Mouse (Mus musculus) E14TG2a.4 (cell line): Measurements from ENCODE around the gene Apoc3.
A peak's percentile ranks its signal among the peaks of the same experiment; 100 is the strongest.

ENCODE experiments used
- H3K27me3 ChIP-seq: 2 replicates; pipeline ENCODE4 v1.6.1; 2014; ENCODE audit warnings: low read length, control low read depth; ENCODE audit not compliant: insufficient read depth
- H3K36me3 ChIP-seq: 2 replicates; pipeline ENCODE4 v1.6.1; 2014; ENCODE audit warnings: low read length, control low read depth; ENCODE audit not compliant: insufficient read depth
- H3K4me1 ChIP-seq: replicated peaks from 2 replicates; pipeline ENCODE4 v1.6.1; 2014; ENCODE audit warnings: low read depth, low read length, control low read depth
- H3K4me3 ChIP-seq: replicated peaks from 2 replicates; pipeline ENCODE4 v1.5.1; 2014; ENCODE audit warnings: mild to moderate bottlenecking, low read length
- H3K9me3 ChIP-seq: 2 replicates; pipeline ENCODE4 v1.6.1; 2014; ENCODE audit warnings: low read length, control low read depth
- CTCF ChIP-seq: conservative IDR thresholded peaks from 2 replicates; pipeline ENCODE4 v1.5.1; 2014; ENCODE audit warnings: low read length
- NANOG ChIP-seq: IDR thresholded peaks from 2 replicates; pipeline ENCODE4 v1.6.1; 2014; ENCODE audit warnings: borderline replicate concordance, low read length, mixed read lengths
- POU5F1 ChIP-seq: IDR thresholded peaks from 2 replicates; pipeline ENCODE4 v1.6.1; 2014; ENCODE audit warnings: low read length, borderline replicate concordance

Apoc3 gene

DNA sequence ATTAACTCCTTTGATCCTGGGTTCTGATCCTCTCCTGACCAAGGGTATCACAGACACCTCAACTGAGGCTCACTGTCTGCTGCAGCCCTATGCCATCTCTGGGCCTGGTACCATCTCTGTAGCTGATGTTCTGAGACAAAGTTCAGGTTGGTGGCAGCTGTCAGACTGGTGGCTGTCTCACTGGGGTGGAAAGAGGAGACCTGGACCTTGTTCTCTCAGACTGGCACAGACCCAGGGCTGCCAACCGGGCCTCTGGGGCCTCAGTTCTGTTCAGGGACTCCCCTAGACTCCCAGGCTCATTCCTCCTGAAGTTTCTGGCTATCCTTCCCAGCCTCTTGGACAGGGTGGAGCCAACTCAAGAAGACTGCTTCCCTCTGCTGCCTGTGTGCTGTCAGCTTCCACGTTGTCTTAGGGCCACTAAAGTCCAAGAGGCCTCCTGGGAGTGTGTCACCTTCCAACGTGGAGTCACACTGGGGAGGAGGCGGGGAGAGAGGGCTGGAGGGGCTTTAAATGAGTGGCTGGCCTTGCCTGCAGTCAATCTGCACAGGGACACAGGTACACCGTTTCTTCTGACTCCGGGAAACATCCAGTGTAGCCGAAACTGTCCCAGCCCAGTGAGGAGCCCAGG, 5.2 kb upstream of the Apoc3 start, which contains the start of gene Apoa4:
TSS of gene Apoa4 (plus strand) at position 171 of the 628 bp plus-strand sequence.
- Histone ChIP-seq H3K4me3 (no peak within 1 kb of the TSS), H3K27me3 (peaks cover 13% of the 10 kb centered on the region; the same call in 1 of the 2 replicates), H3K9me3 (no peaks in the 10 kb centered on the region), H3K4me1 (peaks cover 16% of the 10 kb centered on the region; the same call in 1 of the 2 replicates), H3K36me3 (no peaks in the 10 kb centered on the region)
- TF ChIP-seq POU5F1 (no peak), NANOG (no peak), CTCF (no peak)

DNA sequence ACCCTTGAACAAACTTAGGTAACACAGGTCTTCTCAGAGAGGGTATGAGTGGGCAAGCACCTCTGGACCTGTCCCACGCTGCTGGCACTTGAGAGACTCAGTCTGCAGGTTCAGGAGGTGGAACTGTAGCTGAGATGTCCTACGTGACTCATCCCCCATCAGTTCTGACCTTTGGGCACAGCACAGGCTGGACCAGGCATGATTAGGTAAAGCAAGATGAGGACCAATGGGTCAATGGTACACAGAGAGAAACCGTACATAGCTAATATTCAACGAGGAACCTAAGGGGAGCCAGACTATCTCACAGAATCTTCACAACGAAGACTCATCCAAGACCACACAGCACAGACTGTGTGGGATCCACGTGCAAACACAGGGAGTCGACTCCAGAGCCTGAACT, 3.4 kb upstream of the Apoc3 start:
- no peaks in the 10 kb centered on the region for H3K36me3 ChIP-seq
- H3K27me3 ChIP-seq = peaks cover 26% of the 10 kb centered on the region
- TF ChIP-seq POU5F1 (no peak), CTCF (no peak)
- no peaks in the 10 kb centered on the region for H3K9me3 ChIP-seq
- peaks cover 13% of the 10 kb centered on the region; the same call in 1 of the 2 replicates for H3K4me1 ChIP-seq
- no peak overlapping the region for H3K4me3 ChIP-seq

DNA sequence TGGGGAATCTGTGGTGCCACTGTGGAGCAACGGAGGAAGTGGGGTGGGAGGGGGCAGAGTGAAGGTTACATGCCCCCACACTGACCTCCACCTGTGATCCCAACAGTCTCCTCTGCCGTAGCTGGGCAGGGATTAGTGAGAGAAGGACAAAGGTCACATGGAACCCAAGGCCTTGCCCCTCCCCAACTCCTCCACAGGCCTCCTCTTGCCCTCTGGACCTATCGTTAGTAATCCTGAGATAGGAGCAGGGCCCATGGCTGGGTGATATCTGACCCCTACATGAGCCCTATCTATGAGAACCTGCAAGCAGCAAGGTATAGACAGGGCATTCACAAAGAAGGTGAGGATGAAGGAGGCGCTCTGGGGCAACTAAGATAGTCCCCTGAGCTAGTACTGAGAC, 213 bp upstream of the Apoc3 start:
- H3K27me3 ChIP-seq = peaks cover 27% of the 10 kb centered on the region
- peaks cover 10% of the 10 kb centered on the region for H3K4me1 ChIP-seq
- TF ChIP-seq POU5F1 (no peak), CTCF (no peak), NANOG (no peak)
- no peaks in the 10 kb centered on the region for H3K9me3 ChIP-seq
- no peaks in the 10 kb centered on the region for H3K36me3 ChIP-seq
- H3K4me3 ChIP-seq = no peak overlapping the region

DNA sequence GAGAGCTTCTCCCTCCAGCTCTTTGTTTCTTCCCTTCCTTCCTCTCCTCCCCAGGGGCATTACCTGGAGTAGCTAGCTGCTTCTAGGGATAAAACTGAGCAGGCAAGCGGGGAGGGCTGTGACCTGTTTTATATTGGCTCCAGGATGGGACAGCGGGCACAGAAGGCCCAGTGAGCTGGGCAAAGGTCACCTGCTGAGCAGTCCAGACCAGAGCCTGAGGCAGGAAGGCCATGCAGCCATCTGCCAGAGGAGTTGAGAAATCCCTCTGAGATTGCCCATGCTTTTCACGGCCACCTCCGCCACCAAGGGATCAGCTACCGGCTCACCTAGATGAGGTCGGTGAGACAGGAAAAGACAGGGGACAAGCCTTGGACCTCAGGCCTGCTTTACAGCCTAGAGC, 240 bp downstream of the Apoc3 start:
- H3K36me3 ChIP-seq = no peaks in the 10 kb centered on the region
- peaks cover 31% of the 10 kb centered on the region for H3K27me3 ChIP-seq
- TF ChIP-seq POU5F1 = no peak
- TF ChIP-seq NANOG = no peak
- TF ChIP-seq CTCF = no peak
- H3K4me3 ChIP-seq = no peak overlapping the region
- H3K9me3 ChIP-seq = no peaks in the 10 kb centered on the region
- H3K4me1 ChIP-seq = peaks cover 15% of the 10 kb centered on the region

DNA sequence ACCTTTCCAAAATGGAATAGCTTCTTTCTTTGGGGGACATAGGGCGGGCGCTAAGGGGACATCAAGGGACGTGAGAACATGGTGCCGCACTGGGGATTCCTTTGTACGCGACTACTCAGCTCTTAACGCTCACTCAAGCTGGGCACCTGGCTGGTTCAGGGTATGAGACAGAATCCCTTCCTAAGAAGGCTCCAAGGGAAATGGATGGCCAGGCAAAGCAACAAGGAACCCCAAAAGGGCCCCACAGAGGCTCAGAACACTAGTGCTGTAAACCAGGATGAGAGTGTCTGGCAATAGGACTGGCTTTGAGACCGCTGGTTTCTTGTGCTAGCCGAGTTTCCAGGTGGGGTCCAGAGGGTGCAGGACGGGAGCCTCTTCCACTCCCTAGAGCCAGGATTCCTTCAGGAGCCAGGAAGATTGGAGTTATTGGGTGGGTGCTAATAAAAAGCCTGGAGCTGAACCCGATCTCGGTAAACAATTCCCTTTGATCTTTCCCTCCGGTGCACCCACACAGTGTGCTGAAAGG, 4.9 kb downstream of the Apoc3 start:
- Histone ChIP-seq H3K27me3 (peaks cover 48% of the 10 kb centered on the region), H3K9me3 (no peaks in the 10 kb centered on the region), H3K36me3 (no peaks in the 10 kb centered on the region), H3K4me3 (peak overlapping the region; percentile 79), H3K4me1 (peaks cover 32% of the 10 kb centered on the region)
- TF ChIP-seq CTCF = no peak
- no peak for TF ChIP-seq POU5F1
- no peak for TF ChIP-seq NANOG

DNA sequence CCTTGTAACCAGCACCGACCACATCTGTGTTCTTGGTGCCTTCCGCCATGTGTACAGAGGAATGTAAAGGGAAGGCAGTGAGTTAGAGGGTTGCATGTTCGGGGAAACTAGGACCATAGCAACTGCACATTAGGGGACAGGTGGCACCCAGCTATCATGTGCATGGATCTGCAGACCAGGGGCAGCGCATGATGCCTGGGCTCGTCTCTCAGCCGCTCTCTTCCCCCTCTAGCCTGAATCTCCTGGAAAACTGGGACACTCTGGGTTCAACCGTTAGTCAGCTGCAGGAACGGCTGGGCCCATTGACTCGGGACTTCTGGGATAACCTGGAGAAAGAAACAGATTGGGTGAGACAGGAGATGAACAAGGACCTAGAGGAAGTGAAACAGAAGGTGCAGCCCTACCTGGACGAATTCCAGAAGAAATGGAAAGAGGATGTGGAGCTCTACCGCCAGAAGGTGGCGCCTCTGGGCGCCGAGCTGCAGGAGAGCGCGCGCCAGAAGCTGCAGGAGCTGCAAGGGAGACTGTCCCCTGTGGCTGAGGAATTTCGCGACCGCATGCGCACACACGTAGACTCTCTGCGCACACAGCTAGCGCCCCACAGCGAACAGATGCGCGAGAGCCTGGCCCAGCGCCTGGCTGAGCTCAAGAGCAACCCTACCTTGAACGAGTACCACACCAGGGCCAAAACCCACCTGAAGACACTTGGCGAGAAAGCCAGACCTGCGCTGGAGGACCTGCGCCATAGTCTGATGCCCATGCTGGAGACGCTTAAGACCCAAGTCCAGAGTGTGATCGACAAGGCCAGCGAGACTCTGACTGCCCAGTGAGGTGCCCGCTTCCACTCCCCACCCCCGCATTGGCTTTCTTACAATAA, 5.6 kb downstream of the Apoc3 start:
- TF ChIP-seq CTCF = peak; percentile 50
- no peak for TF ChIP-seq NANOG
- TF ChIP-seq POU5F1 = no peak
- Histone ChIP-seq H3K36me3 (no peaks in the 10 kb centered on the region), H3K9me3 (no peaks in the 10 kb centered on the region), H3K27me3 (peaks cover 44% of the 10 kb centered on the region), H3K4me3 (peak overlapping the region; percentile 79), H3K4me1 (peaks cover 32% of the 10 kb centered on the region)

DNA sequence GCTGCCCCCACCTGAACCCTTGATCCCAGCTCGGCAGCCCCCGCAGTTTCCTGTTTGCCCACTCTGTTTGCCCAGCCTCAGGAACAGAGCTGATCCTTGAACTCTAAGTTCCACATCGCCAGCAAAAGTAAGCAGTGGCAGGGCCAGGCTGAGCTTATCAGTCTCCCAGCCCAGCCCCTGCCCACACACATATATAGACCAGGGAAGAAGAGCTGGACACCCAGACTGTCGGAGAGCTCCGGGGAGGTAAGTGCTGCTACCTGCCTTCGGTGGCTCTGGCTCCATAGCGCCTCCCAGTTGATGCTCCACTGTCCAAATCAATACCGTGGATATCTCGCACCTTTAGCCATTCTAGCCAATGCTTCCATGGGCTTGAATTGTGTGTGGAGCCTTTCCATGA, 6.9 kb downstream of the Apoc3 start, which contains the start of gene Apoa1:
TSS of gene Apoa1 (plus strand) at position 90 of the 400 bp plus-strand sequence.
- peaks cover 36% of the 10 kb centered on the region for H3K27me3 ChIP-seq
- no peak within 1 kb of the TSS; the same call in 1 of the 2 replicates for H3K4me3 ChIP-seq
- TF ChIP-seq POU5F1 (no peak), CTCF (no peak), NANOG (no peak)
- no peaks in the 10 kb centered on the region for H3K9me3 ChIP-seq
- H3K36me3 ChIP-seq = 0 out of 2 replicates have a peak, but pooled peaks cover under 1% of the 10 kb centered on the region
- peaks cover 32% of the 10 kb centered on the region for H3K4me1 ChIP-seq

DNA sequence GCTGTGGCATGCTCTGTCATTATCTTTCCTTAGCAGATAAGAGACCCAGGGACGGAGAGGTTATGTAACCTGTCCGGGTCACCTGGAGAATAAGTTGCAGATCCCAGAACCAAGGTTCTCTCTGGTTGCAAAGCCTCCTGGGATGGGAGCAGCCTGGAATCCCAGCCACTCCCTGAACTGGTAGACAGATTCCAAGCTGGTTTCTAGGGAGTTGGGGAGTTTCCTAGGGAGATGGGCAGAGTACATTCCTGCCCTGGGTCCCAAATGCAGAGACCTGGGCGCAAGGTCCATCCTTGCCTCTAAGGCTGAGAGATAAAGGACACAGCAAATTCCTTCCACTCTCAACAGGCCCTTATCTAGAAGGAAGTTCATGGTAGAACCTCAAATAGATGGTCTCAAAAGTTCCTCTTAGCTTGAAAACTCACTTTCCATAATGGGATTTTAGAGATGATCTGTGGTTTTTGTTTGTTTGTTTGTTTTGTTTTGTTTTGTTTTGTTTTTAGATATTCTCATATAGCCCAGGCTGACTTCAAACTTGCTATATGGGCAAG, 8.3 kb downstream of the Apoc3 start:
- Histone ChIP-seq H3K36me3 (peaks cover 10% of the 10 kb centered on the region), H3K27me3 (peaks cover 28% of the 10 kb centered on the region), H3K9me3 (no peaks in the 10 kb centered on the region), H3K4me1 (peaks cover 32% of the 10 kb centered on the region), H3K4me3 (no peak overlapping the region)
- no peak for TF ChIP-seq POU5F1
- no peak for TF ChIP-seq NANOG
- TF ChIP-seq CTCF = no peak
